Mouse (Mus musculus): ENCODE results near the gene Dkk3. TPM values are rescaled to one million over a fixed set of nuclear protein-coding genes. Genes with fewer than 3 reads are reported as not detected.
A peak's percentile ranks its signal among the peaks of the same experiment; 100 is the strongest.

The Dkk3 gene
- polyA plus RNA-seq, 1 experiment from 2014 or later, result 32.9 TPM

DNA sequence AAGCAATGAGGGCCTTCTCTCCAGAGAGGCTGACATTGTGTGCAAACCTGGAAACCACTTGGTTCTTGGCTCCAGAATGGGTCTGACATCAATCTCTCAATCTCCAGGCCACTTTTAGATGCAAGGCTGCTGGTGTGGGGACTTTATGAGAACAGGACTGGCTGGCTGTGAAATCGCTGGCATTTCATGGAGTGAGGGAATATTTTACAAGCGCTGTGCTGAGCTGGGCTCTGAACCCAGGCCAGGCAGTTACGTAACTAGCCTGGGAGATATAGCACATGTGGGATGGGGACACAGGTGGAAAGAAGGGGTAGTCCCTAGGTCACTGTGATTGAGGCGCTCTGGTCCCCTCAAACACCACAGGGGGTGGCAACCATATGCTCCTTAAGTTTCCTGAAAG is 33.4 kb upstream of the Dkk3 start:
- ATAC-seq (ENCODE audit: low FRiP score), result no peak
- Histone ChIP-seq H3K4me3 (replicated peaks) (no peak overlapping the region), H3K4me1 (no peaks in the 10 kb centered on the region), H3K9ac (replicated peaks) (no peak overlapping the region), H3K4me2 (no peak overlapping the region), H3K9me3 (replicated peaks) (no peaks in the 10 kb centered on the region), H3K36me3 (no peaks in the 10 kb centered on the region), H3K27me3 (replicated peaks) (no peaks in the 10 kb centered on the region), H3K27ac (replicated peaks) (no peak overlapping the region)
- 63% methylated on average over 4 of the region's 4 CpGs for whole genome bisulfite sequencing

DNA sequence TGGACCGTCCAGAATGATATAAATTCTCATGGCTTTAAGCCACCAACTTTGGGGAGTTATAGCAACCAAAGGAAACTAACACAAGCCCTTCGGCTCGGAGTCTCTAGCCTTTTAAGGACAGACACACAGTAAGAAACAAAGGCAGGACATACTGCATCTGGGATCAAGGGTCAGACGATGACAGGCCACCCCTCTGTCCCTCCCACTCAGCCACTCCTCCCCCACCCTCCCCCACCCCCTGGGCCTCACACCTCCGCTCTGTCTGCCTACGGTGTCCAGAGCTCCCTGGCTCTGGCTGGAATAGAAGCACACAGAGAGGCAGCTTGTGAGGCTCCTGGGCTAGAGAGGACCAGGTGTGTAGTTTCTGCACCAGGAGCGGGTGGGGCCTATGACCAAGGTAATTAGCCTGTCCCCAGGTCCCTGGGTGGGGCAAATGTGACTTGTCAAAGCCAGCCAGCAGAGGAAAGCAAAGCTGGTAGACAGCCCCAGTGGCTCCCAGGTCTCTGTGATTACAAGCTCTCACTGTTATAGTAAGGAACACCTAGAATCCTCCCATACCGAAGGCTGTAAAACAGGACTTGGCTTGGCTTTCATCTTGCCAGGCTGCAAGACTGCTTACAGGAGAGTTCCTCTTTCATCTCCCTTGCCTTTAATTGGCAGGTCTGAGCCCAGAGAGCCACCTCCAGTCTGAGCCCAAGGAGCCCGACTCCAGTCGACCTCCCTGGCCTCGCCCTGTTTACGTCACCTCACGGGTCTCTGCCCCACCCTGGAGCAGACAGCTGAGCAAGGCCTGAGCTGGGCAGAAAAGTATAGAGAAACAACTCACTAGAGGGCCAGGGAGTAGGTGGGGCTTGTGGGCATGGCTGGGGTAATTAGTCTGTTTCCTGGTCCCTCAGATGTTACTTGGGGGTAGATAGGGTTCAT is 28.9 kb upstream of the Dkk3 start:
- H3K27me3 ChIP-seq (replicated peaks), result no peaks in the 10 kb centered on the region
- H3K9me3 ChIP-seq (replicated peaks), result no peaks in the 10 kb centered on the region
- no peak for ATAC-seq (ENCODE audit: low FRiP score)
- H3K4me1 ChIP-seq, result peaks cover 7% of the 10 kb centered on the region
- H3K4me2 ChIP-seq, result no peak overlapping the region
- 64% methylated on average over 13 of the region's 13 CpGs for WGBS
- H3K36me3 ChIP-seq, result no peaks in the 10 kb centered on the region
- H3K27ac ChIP-seq (replicated peaks), result no peak overlapping the region
- no peak overlapping the region for H3K9ac ChIP-seq (replicated peaks)
- H3K4me3 ChIP-seq (replicated peaks), result no peak overlapping the region

DNA sequence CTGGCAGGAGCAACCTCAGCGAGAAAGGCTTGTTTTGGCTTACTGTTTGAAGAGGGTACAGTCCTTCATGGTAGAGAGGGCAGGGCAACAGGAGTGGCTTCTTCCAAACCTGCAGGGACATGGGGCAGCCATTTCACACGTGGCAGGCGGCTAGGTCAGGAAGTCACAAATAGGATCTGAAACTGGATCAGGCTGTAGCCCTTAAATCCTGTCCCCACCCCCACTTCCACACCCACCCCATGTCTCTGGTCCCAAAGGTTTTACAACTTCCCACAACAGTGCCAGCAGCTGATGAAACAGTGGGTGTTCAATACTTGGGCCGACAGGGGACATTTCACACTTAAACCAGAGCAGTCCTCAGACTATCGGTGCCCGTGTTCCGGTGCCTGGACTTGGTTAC is 28.0 kb upstream of the Dkk3 start:
- H3K4me2 ChIP-seq, result no peak overlapping the region
- peaks cover 7% of the 10 kb centered on the region for H3K4me1 ChIP-seq
- H3K27me3 ChIP-seq (replicated peaks), result no peaks in the 10 kb centered on the region
- H3K36me3 ChIP-seq, result no peaks in the 10 kb centered on the region
- no peak for ATAC-seq (ENCODE audit: low FRiP score)
- H3K4me3 ChIP-seq (replicated peaks), result no peak overlapping the region
- H3K9ac ChIP-seq (replicated peaks), result no peak overlapping the region
- H3K9me3 ChIP-seq (replicated peaks), result no peaks in the 10 kb centered on the region
- H3K27ac ChIP-seq (replicated peaks), result no peak overlapping the region
- WGBS, result 87% methylated on average over 7 of the region's 7 CpGs

DNA sequence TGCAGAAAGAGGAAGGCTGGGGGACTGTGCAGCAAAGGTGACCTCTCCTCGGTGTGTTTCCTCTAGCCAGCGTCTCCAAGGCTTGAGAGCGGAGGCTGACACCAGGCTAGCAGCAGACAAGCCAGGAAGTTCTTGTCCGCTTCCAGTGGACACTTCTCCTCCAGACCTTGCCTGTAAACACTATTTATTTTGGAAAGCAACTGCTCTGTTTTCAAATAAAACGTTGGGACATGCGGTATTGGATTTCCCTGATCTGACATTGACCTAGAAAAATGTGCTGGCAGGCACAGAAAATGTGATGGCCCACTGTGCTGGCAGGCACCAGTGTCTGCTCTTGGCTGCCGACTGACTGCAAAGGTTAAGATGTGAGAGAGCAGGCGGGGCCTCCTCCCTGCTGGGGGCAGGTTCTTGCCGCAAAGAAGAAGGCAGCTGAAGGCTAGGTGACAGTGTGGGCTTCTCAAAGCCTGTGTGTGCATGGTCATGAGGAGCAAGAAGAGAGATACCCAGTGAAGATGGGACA is 26.4 kb upstream of the Dkk3 start:
- Histone ChIP-seq H3K9ac (replicated peaks) (no peak overlapping the region), H3K4me3 (replicated peaks) (no peak overlapping the region), H3K27me3 (replicated peaks) (no peaks in the 10 kb centered on the region), H3K36me3 (no peaks in the 10 kb centered on the region), H3K4me2 (no peak overlapping the region), H3K9me3 (replicated peaks) (no peaks in the 10 kb centered on the region), H3K4me1 (peaks cover 10% of the 10 kb centered on the region), H3K27ac (replicated peaks) (no peak overlapping the region)
- ATAC-seq (ENCODE audit: low FRiP score), result no peak
- WGBS, result 72% methylated on average over 9 of the region's 9 CpGs

DNA sequence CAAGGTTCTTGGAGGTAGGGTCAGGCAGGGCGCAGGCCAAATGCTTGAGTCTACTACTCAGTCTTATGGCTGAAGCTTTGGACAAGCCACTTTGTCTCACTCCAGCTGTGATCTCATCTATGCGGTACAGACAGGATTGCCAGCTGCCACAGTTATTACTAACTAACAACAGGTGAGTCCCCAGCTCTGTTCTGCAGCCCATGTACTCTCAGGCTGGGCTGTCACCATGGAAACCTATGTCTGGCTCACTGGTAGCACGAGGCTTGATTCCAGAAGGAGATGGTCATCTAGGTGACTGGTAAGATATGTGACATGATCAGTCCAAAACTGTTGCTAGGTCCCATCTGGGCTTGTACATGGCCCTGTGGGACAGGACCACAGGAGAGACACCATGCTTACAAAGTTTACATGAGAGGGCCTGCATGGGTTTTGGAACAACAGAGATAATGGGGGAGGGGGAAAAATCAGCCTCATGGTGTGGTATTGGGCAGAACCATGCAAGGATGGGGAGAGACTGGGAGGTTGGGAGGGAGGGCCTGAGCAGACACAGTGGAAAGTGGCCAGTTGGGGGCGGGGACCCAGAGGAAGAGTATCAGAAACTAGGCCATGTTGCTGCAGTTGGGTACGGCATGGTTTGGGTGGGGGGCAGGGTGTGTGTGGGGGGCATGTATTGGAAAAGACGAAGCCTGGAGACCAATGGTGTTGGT is 25.8 kb upstream of the Dkk3 start:
- H3K4me2 ChIP-seq, result no peak overlapping the region
- H3K9ac ChIP-seq (replicated peaks), result no peak overlapping the region
- H3K4me1 ChIP-seq, result peaks cover 16% of the 10 kb centered on the region
- ATAC-seq (ENCODE audit: low FRiP score), result no peak
- no peaks in the 10 kb centered on the region for H3K36me3 ChIP-seq
- no peaks in the 10 kb centered on the region for H3K9me3 ChIP-seq (replicated peaks)
- H3K27ac ChIP-seq (replicated peaks), result no peak overlapping the region
- H3K4me3 ChIP-seq (replicated peaks), result no peak overlapping the region
- H3K27me3 ChIP-seq (replicated peaks), result no peaks in the 10 kb centered on the region
- WGBS, result 83% methylated on average over 6 of the region's 6 CpGs

DNA sequence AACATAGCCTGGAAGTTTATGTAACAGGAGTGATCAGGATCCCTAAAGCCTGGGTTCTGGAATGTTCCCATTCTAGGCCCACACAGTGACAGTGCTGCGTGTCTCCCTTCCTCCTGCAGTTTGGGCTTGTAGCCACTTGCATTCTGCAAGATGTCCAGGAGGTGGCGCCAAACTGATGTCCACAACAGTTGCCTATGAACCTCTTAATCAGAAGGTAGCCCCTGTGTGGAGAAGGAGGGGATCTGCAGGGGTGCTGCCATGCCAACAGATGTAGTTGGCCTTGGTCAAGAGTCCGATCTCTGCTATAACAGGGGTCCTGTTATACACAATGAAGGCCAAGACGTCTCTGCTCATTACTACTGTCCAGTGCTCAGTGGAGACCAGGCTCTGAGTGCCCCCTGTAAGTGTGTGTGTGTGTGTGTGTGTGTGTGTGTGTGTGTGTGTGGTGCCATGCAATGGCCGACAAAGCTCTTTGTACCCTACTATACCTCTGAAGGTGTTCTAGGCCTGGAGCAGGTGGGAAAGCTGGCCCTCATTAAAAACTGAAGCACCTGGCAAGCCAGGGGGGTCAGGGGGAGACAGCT is 24.5 kb upstream of the Dkk3 start:
- 40% methylated on average over 5 of the region's 5 CpGs for WGBS
- ATAC-seq (ENCODE audit: low FRiP score), result peak; percentile 40; the same call in 1 of the 2 replicates
- Histone ChIP-seq H3K9me3 (replicated peaks) (no peaks in the 10 kb centered on the region), H3K36me3 (no peaks in the 10 kb centered on the region), H3K9ac (replicated peaks) (no peak overlapping the region), H3K4me1 (peaks cover 16% of the 10 kb centered on the region), H3K4me2 (no peak overlapping the region), H3K27me3 (replicated peaks) (no peaks in the 10 kb centered on the region), H3K4me3 (replicated peaks) (no peak overlapping the region), H3K27ac (replicated peaks) (no peak overlapping the region)

DNA sequence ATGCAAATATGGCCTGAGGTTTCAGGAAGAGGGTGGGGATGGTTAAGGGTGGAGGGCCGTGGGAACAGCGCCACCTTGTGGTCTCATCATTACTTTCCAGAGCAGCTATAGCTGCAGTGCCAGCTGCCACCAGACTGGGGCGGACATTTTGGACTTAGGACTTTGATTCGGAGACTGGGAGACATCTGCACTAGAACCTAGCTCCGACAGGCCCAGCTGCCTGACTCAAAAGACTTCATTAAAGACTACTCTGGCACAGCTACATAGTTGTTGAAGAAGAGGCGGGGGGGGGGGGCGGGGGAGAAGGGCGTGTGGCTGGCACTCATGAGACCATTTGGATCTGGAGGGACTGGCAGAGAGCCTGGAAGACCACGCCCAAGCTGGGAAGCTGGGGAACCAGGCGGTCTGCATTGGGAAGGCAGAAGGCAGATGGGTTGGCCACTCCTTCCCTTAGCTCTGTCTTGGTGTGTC is 21.4 kb upstream of the Dkk3 start:
- Histone ChIP-seq H3K4me2 (peak overlapping the region; percentile 11; the same call in 1 of the 2 replicates), H3K9ac (replicated peaks) (no peak overlapping the region), H3K9me3 (replicated peaks) (no peaks in the 10 kb centered on the region), H3K27ac (replicated peaks) (no peak overlapping the region), H3K4me3 (replicated peaks) (no peak overlapping the region), H3K4me1 (peaks cover 16% of the 10 kb centered on the region), H3K27me3 (replicated peaks) (no peaks in the 10 kb centered on the region), H3K36me3 (no peaks in the 10 kb centered on the region)
- 10% methylated on average over 8 of the region's 10 CpGs for WGBS
- peak; percentile 74 for ATAC-seq (ENCODE audit: low FRiP score)

DNA sequence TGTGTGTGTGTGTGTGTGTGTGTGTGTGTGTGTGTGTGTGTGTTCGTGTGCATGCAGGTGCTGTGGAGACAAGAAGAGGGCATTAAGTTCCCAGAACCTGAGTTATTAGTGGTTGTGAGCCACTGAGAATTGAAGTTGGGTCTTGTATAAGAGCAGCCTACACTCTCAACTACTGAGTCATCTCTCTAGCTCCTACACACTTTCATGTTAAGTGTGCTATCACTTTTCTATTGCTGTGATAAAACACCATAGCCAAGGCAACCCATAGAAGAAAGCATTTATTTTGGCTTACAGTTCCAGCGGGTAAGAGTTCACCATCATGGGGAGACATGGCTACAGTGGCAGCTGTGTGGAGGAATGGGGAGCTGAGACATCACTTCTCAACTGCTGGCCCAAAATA is 17.8 kb upstream of the Dkk3 start:
- no peak overlapping the region for H3K4me2 ChIP-seq
- H3K27ac ChIP-seq (replicated peaks), result no peak overlapping the region
- no peaks in the 10 kb centered on the region for H3K9me3 ChIP-seq (replicated peaks)
- H3K27me3 ChIP-seq (replicated peaks), result no peaks in the 10 kb centered on the region
- no peak overlapping the region for H3K4me3 ChIP-seq (replicated peaks)
- H3K36me3 ChIP-seq, result no peaks in the 10 kb centered on the region
- 97% methylated on average over 2 of the region's 2 CpGs for WGBS
- H3K4me1 ChIP-seq, result peaks cover 9% of the 10 kb centered on the region; the same call in 1 of the 2 replicates
- ATAC-seq (ENCODE audit: low FRiP score), result no peak
- no peak overlapping the region for H3K9ac ChIP-seq (replicated peaks)

DNA sequence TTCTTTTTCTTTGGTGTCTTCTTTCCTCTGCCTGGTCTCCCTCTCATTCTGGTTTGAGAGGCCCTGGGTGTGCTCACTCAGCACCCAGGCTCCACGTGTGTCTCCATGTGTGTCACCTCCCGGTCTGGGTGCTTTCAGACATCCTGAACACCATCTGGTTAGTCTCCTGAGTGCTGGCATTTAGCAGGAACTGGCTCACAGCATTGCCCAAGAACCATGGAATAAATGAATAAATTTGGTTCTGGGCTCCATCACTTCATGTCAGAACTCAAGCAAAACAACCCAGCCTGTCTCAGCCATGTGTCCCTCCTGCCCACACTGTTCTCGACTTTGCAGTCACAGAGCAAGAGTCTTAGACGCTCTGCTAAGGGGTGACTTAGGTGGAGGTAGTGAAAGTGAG is 13.8 kb upstream of the Dkk3 start:
- H3K4me2 ChIP-seq, result no peak overlapping the region
- no peaks in the 10 kb centered on the region for H3K27me3 ChIP-seq (replicated peaks)
- ATAC-seq (ENCODE audit: low FRiP score), result no peak
- H3K36me3 ChIP-seq, result no peaks in the 10 kb centered on the region
- no peak overlapping the region for H3K27ac ChIP-seq (replicated peaks)
- peaks cover 6% of the 10 kb centered on the region; the same call in 1 of the 2 replicates for H3K4me1 ChIP-seq
- H3K9ac ChIP-seq (replicated peaks), result no peak overlapping the region
- H3K4me3 ChIP-seq (replicated peaks), result no peak overlapping the region
- 78% methylated on average over 4 of the region's 4 CpGs for WGBS
- no peaks in the 10 kb centered on the region for H3K9me3 ChIP-seq (replicated peaks)

DNA sequence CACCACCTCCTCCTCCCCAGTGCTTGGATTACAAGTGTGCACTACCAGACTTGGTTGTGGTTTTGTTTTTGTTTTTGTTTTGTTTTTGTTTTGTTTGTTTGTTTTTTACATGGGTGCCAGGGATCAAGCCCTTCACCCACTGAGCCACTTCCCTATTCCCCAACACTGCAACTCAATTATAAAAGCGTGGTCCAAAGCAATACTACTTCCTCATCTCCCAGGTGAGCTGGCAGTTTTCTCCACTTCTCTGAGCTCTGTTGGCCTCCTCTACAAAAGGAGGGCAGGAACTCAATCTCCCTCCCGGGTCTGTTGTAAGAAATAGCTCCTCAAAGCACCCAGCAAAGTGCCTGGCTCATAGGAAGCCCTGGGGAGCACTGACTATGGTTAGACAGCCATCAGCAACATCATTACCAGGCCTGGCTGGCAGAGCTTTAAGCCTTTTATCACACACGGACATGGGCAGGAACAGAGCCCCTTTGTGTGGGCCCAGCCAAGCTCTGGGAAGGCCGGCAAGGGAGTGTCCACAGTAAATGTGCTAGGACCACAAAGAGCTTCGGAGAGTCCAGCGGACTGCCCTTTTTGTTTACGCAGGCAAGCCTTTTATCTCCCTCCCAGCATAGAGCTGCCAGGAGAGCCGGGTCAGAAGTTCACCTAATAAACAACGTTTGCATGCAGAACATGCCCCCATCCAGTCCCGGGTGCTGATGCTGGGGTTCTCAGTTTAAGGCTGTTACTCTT is 11.3 kb upstream of the Dkk3 start:
- Histone ChIP-seq H3K27ac (replicated peaks) (peak overlapping the region; percentile 38), H3K4me3 (replicated peaks) (no peak overlapping the region), H3K9me3 (replicated peaks) (no peaks in the 10 kb centered on the region)

DNA sequence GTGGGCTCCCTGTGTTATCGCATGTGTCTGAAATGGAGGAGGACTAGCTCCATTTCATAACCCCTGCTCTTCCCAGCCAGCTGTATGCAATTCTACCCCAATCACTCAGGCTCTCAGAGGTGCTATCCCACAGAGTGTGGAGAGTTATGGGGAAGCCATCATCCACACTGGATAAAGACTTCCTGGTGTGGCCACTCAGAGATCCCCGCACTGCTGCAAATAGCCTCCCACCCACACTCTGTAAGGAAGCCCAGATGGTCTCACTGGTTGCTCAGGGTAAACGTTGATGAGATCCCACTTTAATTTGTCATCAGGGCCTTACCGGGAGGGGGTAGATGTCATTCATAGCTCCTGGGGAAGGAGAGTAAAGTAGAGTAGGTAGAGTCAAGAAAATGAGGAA is 6.7 kb upstream of the Dkk3 start:
- H3K4me3 ChIP-seq (replicated peaks), result no peak overlapping the region
- no peaks in the 10 kb centered on the region for H3K36me3 ChIP-seq
- no peak overlapping the region for H3K9ac ChIP-seq (replicated peaks)
- 70% methylated on average over 4 of the region's 4 CpGs for WGBS
- H3K27ac ChIP-seq (replicated peaks), result no peak overlapping the region
- no peak for ATAC-seq (ENCODE audit: low FRiP score)
- H3K9me3 ChIP-seq (replicated peaks), result no peaks in the 10 kb centered on the region
- H3K4me1 ChIP-seq, result peaks cover 6% of the 10 kb centered on the region; the same call in 1 of the 2 replicates
- no peak overlapping the region for H3K4me2 ChIP-seq
- H3K27me3 ChIP-seq (replicated peaks), result no peaks in the 10 kb centered on the region

More for the DNA sequence above, 11.3 kb upstream of the Dkk3 start:
- H3K4me1 ChIP-seq, result peaks cover 6% of the 10 kb centered on the region; the same call in 1 of the 2 replicates
- ATAC-seq (ENCODE audit: low FRiP score), result peak; percentile 76
- no peaks in the 10 kb centered on the region for H3K36me3 ChIP-seq
- H3K9ac ChIP-seq (replicated peaks), result no peak overlapping the region
- WGBS, result 10% methylated on average over 10 of the region's 10 CpGs
- no peaks in the 10 kb centered on the region for H3K27me3 ChIP-seq (replicated peaks)
- no peak overlapping the region for H3K4me2 ChIP-seq

All from neural tube, embryonic 15.5 days (tissue).